Mouse (Mus musculus): ENCODE measurements around the gene Mustn1. TPM values are rescaled to one million over a fixed set of nuclear protein-coding genes. Genes with fewer than 3 reads are reported as not detected.

Mustn1 gene
- total and polyA plus RNA-seq, 3 experiments: 0.08 to 0.22 TPM; not detected in 1

DNA sequence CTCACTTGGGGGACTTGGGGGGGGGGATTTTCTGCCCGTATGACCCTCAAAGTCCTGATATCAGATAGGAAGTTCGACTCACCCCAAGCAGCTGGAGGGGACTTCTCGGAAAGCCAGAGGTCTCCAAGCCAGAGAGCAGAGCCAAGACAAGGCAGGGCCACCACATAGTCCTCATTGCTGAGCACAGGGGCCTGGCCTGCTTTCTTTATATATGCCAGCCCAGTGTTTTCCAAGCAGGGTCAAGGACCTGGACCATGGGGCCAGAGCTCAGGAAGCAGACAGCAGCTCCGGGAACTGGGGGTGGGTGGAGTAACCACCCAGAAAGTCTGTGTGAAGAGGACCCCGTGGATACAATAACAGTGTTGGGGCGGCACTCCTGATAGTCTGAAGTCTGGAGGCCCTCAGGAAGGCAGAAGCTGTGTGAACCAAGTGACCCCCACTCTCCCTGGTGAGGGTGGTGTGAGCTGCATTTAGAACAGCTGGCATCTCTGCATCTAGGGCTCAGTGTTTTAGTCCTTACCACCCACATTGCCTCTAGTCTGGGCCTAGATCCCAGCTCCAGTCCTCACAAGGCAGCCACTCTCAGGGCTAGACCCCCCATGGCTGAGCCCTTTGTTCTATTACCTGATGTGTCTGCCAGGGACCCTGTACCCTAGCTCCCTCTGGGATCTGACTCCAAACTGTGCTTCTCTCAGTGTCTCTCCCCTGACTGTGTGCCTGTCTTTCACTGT lies 44.5 kb downstream of the Mustn1 start, which contains the start of gene Itih3:
Gene Itih3, minus strand, starts transcription at position 386 of the 731 bp plus-strand sequence.
- TF ChIP-seq POLR2AphosphoS2 (IDR thresholded peaks at IDR 0.05; ENCODE audit: low read length) (no peak), MAZ (IDR thresholded peaks at IDR 0.05; ENCODE audit: low read depth, low read length) (no peak), KAT2A (conservative IDR thresholded peaks at IDR 0.05; ENCODE audit: low read depth, low read length) (no peak), MXI1 (IDR thresholded peaks at IDR 0.05; ENCODE audit: low read depth, low read length) (no peak), USF1 (IDR thresholded peaks at IDR 0.05; ENCODE audit: low read depth, low read length) (no peak), POLR2A (IDR thresholded peaks at IDR 0.05; ENCODE audit: control insufficient read depth in 1 of 2, insufficient read depth in 1 of 2, low read depth in 1 of 2, low read length in 2 of 2, poor library complexity in 1 of 2) (no peak), E2F4 (IDR thresholded peaks at IDR 0.05; ENCODE audit: borderline replicate concordance, low read depth, low read length) (no peak), SIN3A (IDR thresholded peaks at IDR 0.05; ENCODE audit: low read length) (no peak), ZMIZ1 (IDR thresholded peaks at IDR 0.05; ENCODE audit: low read depth, low read length) (no peak), JUND (IDR thresholded peaks at IDR 0.05; ENCODE audit: low read depth, low read length) (no peak), ETS1 (IDR thresholded peaks at IDR 0.05; ENCODE audit: low read depth, low read length) (no peak), MAX (IDR thresholded peaks at IDR 0.05; ENCODE audit: low read length) (no peak), MYC (IDR thresholded peaks at IDR 0.05; ENCODE audit: low read depth, low read length) (no peak), ZC3H11A (IDR thresholded peaks at IDR 0.05; ENCODE audit: low read depth, low read length) (no peak), EP300 (IDR thresholded peaks at IDR 0.05; ENCODE audit: low read depth in 1 of 2, low read length in 2 of 2) (no peak), MAFK (IDR thresholded peaks at IDR 0.05; ENCODE audit: borderline replicate concordance, low read depth, low read length) (no peak), NRF1 (IDR thresholded peaks at IDR 0.05; ENCODE audit: insufficient read depth, low read depth, low read length, poor library complexity, severe bottlenecking) (no peak), SMC3 (IDR thresholded peaks at IDR 0.05; ENCODE audit: low read depth, low read length) (no peak)

GRCm38 (mm10) chr14:30925492-30925891 lies 46.5 kb downstream of the Mustn1 start:
- H3K4me3 ChIP-seq (ENCODE audit: control insufficient read depth in 1 of 2, insufficient read depth in 1 of 2, low read depth in 2 of 2, low read length in 2 of 2): no peak overlapping the region
- H3K36me3 ChIP-seq (ENCODE audit: control insufficient read depth in 1 of 2, insufficient read depth in 2 of 2, low read length in 2 of 2): no peaks in the 10 kb centered on the region
- no peaks in the 10 kb centered on the region for H3K4me1 ChIP-seq (ENCODE audit: control insufficient read depth in 1 of 2, insufficient read depth in 2 of 2, low read length in 2 of 2)
- no peak for DNase-seq (ENCODE audit: low read depth, low spot score)
- no peaks in the 10 kb centered on the region for H3K27me3 ChIP-seq (ENCODE audit: control insufficient read depth in 1 of 2, insufficient read depth in 2 of 2, low read length in 2 of 2)
- H3K27ac ChIP-seq (ENCODE audit: control insufficient read depth, low read depth, low read length): no peak overlapping the region
- TF ChIP-seq MYB (IDR thresholded peaks at IDR 0.05; ENCODE audit: low read depth, low read length) (no peak), SMC3 (IDR thresholded peaks at IDR 0.05; ENCODE audit: low read depth, low read length) (no peak)
- H3K9ac ChIP-seq (ENCODE audit: control insufficient read depth, low read depth, low read length, poor library complexity, severe bottlenecking): no peak overlapping the region
- no peaks in the 10 kb centered on the region for H3K9me3 ChIP-seq (replicated peaks; ENCODE audit: insufficient read depth, low read length)
- H3K79me2 ChIP-seq (ENCODE audit: control insufficient read depth, insufficient read depth, low read length, poor library complexity): no peaks in the 10 kb centered on the region

More for the DNA sequence above, 44.5 kb downstream of the Mustn1 start, which contains the start of gene Itih3:
- Histone ChIP-seq H3K27me3 (ENCODE audit: control insufficient read depth in 1 of 2, insufficient read depth in 2 of 2, low read length in 2 of 2) (no peaks in the 10 kb centered on the region), H3K36me3 (ENCODE audit: control insufficient read depth in 1 of 2, insufficient read depth in 2 of 2, low read length in 2 of 2) (no peaks in the 10 kb centered on the region), H3K9me3 (replicated peaks; ENCODE audit: insufficient read depth, low read length) (no peaks in the 10 kb centered on the region), H3K4me3 (ENCODE audit: control insufficient read depth in 1 of 2, insufficient read depth in 1 of 2, low read depth in 2 of 2, low read length in 2 of 2) (no peak within 1 kb of the TSS), H3K4me1 (ENCODE audit: control insufficient read depth in 1 of 2, insufficient read depth in 2 of 2, low read length in 2 of 2) (no peaks in the 10 kb centered on the region), H3K79me2 (ENCODE audit: control insufficient read depth, insufficient read depth, low read length, poor library complexity) (no peaks in the 10 kb centered on the region), H3K27ac (ENCODE audit: control insufficient read depth, low read depth, low read length) (no peak within 1 kb of the TSS), H3K9ac (ENCODE audit: control insufficient read depth, low read depth, low read length, poor library complexity, severe bottlenecking) (no peak within 1 kb of the TSS)
- DNase-seq (ENCODE audit: low read depth, low spot score): no peak

Measured in MEL (cell line).